In the genomic region with DNA sequence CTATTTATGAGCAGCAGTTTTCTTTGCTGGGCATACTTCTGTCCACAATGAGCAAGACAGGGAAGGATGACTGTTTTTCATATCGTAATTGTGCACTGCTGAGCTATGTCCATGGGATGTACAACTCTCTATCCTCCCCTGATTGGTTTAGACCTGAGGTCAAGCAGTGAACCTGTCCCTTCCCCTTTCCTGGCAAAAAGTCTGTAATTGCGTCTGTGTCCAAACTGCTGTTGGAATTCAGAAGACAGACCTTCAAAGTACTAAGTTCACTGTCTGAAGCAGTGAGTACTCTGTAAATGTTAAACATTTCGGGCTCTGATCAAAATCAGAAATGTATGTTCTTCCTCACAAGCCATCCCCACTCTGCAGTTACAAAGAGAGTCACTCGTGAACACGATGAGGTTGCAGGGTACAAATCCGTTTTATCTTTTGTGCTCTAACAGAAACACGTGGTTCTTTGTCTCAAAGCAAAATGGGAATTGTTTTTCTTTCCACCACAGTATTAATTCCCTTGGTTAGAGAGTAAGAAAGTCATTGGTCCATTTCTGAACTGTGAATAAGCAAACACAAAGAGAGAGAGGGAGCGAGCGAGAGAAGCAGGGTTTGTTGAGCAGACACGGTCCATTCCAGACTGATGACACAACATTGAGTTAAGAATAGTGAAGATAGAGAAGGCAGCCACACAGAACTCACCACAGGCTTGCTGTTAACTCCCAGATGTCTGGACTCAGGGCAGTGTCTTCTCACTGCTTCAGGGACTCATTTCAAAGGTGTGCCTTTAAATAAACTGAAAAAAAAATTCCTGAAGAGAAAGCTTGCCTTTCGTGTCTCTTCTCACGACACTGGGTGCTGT, we compare ENCODE assay signal across 17 mouse cellular contexts.
DNase-seq lines count a peak whose midpoint lies in the region; ATAC-seq and TF ChIP-seq lines count a peak whose summit lies in the region.
"Had no signal": no experiment of that assay in that cellular context is flagged by ENCODE, and none has a peak within 500 bp of the region (broad histone marks: within the 10 kb centered on the region; RNA-seq: fewer than 3 reads in every experiment).

No protein-coding gene starts in this region.

- H3K27ac ChIP-seq in heart, postnatal 0 days (ENCODE audit: low read depth): peak overlapping the region; percentile 56; the same call in 1 of the 2 replicates
- H3K27ac ChIP-seq: hindbrain, embryonic 10.5 days; stomach, embryonic 15.5 days had no signal

- peak; percentile 93 for ATAC-seq in heart, postnatal 0 days (ENCODE audit: insufficient read depth, low read depth)
- ATAC-seq in granulocyte monocyte progenitor cell, adult 5-6 weeks (replicated peaks; ENCODE audit: poor library complexity, severe bottlenecking): no peak

- no peak overlapping the region for H3K9ac ChIP-seq in heart, postnatal 0 days (replicated peaks; ENCODE audit: low read depth, low read length)
- H3K9ac ChIP-seq: stomach, embryonic 15.5 days had no signal

- WGBS in heart, postnatal 0 days: 17% methylated on average over 12 of the region's 12 CpGs

- peak overlapping the region; percentile 28 for H3K4me2 ChIP-seq in heart, postnatal 0 days (ENCODE audit: low read depth, low read length)
- H3K4me2 ChIP-seq: stomach, embryonic 15.5 days had no signal

- no peak overlapping the region for H3K4me3 ChIP-seq in heart, postnatal 0 days (ENCODE audit: low read depth, low read length)
- H3K4me3 ChIP-seq: hindbrain, embryonic 10.5 days; megakaryocyte, embryonic 14.5 days; stomach, embryonic 15.5 days had no signal

- H3K9me3 ChIP-seq in heart, postnatal 0 days (replicated peaks; ENCODE audit: control insufficient read depth, low read length): no peaks in the 10 kb centered on the region
- H3K9me3 ChIP-seq: hindbrain, embryonic 10.5 days; megakaryocyte, embryonic 14.5 days; stomach, embryonic 15.5 days had no signal

- TF ChIP-seq CTCF in heart, postnatal 0 days (IDR thresholded peaks at IDR 0.05; ENCODE audit: low read depth): no peak

- H3K4me1 ChIP-seq in heart, postnatal 0 days (ENCODE audit: control insufficient read depth, insufficient read depth): peaks cover 18% of the 10 kb centered on the region
- H3K4me1 ChIP-seq: stomach, embryonic 15.5 days had no signal

- no peak for TF ChIP-seq EP300 in heart, postnatal 0 days (IDR thresholded peaks at IDR 0.05; ENCODE audit: low read depth)

- peak; percentile 85 for DNase-seq in heart, adult 11 months
- no peak for DNase-seq in heart, postnatal 25 days (ENCODE audit: low spot score)
- peak; percentile 94 for DNase-seq in NIH3T3 (ENCODE audit: low read depth)
- peak; percentile 35 to 41 for DNase-seq in heart, adult 18-20 months
- DNase-seq in heart, postnatal 0 days (ENCODE audit: low spot score): peak; percentile 81
- DNase-seq in frontal cortex, adult 2 months (ENCODE audit: extremely low spot score in 1 of 2, low spot score in 1 of 2): no peak
- no peak for DNase-seq in urinary bladder, adult 18-20 months (ENCODE audit: low spot score in 2 of 2)
- DNase-seq: cerebellum, adult 11 months; embryo, embryonic 11 days; kidney, adult 2 months; lung, adult 18-20 months; right cerebral cortex, postnatal 4 days had no signal

- no peaks in the 10 kb centered on the region for H3K36me3 ChIP-seq in heart, postnatal 0 days (replicated peaks; ENCODE audit: control insufficient read depth, insufficient read depth, low read length)
- H3K36me3 ChIP-seq: hindbrain, embryonic 10.5 days; stomach, embryonic 15.5 days had no signal

- intact Hi-C loops in heart, postnatal 25 days (cut with DNase I): loop anchor here (5.0 kb wide), 1 partner anchor 177 kb away; no protein-coding TSS in a partner anchor

- H3K27me3 ChIP-seq in heart, postnatal 0 days (ENCODE audit: control insufficient read depth, insufficient read depth, low read length): no peaks in the 10 kb centered on the region
- H3K27me3 ChIP-seq: CH12.LX; megakaryocyte, embryonic 14.5 days; stomach, embryonic 15.5 days had no signal

Comparison
In these comparisons a context has a peak if more than half of its experiments do, and no peak if none do; other contexts are left out.
1. DNase-seq: peak in heart, adult 11 months (single experiment), NIH3T3 (single experiment), heart, adult 18-20 months (2 of 2) and heart, postnatal 0 days (single experiment); none in heart, postnatal 25 days (single experiment), frontal cortex, adult 2 months (0 of 2) and urinary bladder, adult 18-20 months (0 of 2).